Mouse (Mus musculus): ENCODE data around the gene Ctnna2. TPM values are rescaled to one million over a fixed set of nuclear protein-coding genes. Genes with fewer than 3 reads are reported as not detected.

The Ctnna2 gene
- polyA plus RNA-seq, 1 experiment from 2014 or later, result 89.0 TPM

DNA sequence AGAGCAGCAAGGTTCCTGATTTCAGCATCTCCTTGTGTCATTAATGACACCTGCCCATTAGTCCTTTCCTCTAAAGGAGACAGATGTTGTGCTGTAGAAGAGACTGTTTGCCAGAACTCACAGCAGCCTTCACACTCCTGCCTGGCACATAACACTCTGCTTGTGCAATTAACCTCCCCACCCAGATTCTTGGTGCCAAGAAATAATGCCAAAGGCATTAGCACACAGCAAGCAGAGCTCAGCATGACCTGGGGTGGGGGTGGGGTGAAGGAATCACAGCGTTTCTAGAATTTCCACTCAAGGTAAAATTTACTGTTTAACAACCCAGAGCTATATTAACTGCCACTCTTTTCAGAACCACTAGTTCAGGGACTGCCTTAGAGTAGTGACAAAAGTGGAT lies 516.8 kb downstream of the Ctnna2 start:
- Histone ChIP-seq H3K9ac (ENCODE audit: low read length) (no peak overlapping the region), H3K27ac (ENCODE audit: low read depth, low read length) (no peak overlapping the region), H3K9me3 (replicated peaks; ENCODE audit: control insufficient read depth, low read length) (no peaks in the 10 kb centered on the region), H3K4me2 (ENCODE audit: low read length) (no peak overlapping the region), H3K4me1 (ENCODE audit: control insufficient read depth, insufficient read depth, low read length) (peaks cover 2% of the 10 kb centered on the region; the same call in 1 of the 2 replicates), H3K4me3 (ENCODE audit: low read depth, low read length) (no peak overlapping the region), H3K27me3 (replicated peaks; ENCODE audit: control insufficient read depth, insufficient read depth, low read length) (no peaks in the 10 kb centered on the region), H3K36me3 (ENCODE audit: control insufficient read depth, insufficient read depth, low read length) (no peaks in the 10 kb centered on the region)
- 13% methylated on average over 1 of the region's 1 CpGs for WGBS
- DNase-seq (ENCODE audit: low spot score), result peak; percentile 31
- ATAC-seq, result peak; percentile 40; the same call in 1 of the 2 replicates

GRCm38 (mm10) chr6:77457919-77458318 lies 521.6 kb downstream of the Ctnna2 start:
- WGBS, result 82% methylated on average over 2 of the region's 2 CpGs
- Histone ChIP-seq H3K4me3 (ENCODE audit: low read depth, low read length) (no peak overlapping the region), H3K27me3 (replicated peaks; ENCODE audit: control insufficient read depth, insufficient read depth, low read length) (no peaks in the 10 kb centered on the region), H3K27ac (ENCODE audit: low read depth, low read length) (no peak overlapping the region), H3K36me3 (ENCODE audit: control insufficient read depth, insufficient read depth, low read length) (no peaks in the 10 kb centered on the region), H3K4me2 (ENCODE audit: low read length) (no peak overlapping the region), H3K9ac (ENCODE audit: low read length) (no peak overlapping the region), H3K4me1 (ENCODE audit: control insufficient read depth, insufficient read depth, low read length) (no peaks in the 10 kb centered on the region), H3K9me3 (replicated peaks; ENCODE audit: control insufficient read depth, low read length) (no peaks in the 10 kb centered on the region)
- no peak for DNase-seq (ENCODE audit: low spot score)
- ATAC-seq, result no peak

- no peak overlapping the region for H3K4me3 ChIP-seq (ENCODE audit: low read depth, low read length)
- no peak overlapping the region for H3K4me2 ChIP-seq (ENCODE audit: low read length)
- DNase-seq (ENCODE audit: low spot score) (no peak), ATAC-seq (no peak)
- no peaks in the 10 kb centered on the region for H3K27me3 ChIP-seq (replicated peaks; ENCODE audit: control insufficient read depth, insufficient read depth, low read length)
- WGBS, result 96% methylated on average over 1 of the region's 1 CpGs
- no peaks in the 10 kb centered on the region for H3K9me3 ChIP-seq (replicated peaks; ENCODE audit: control insufficient read depth, low read length)
- no peaks in the 10 kb centered on the region for H3K36me3 ChIP-seq (ENCODE audit: control insufficient read depth, insufficient read depth, low read length)
- no peak overlapping the region for H3K9ac ChIP-seq (ENCODE audit: low read length)
- no peaks in the 10 kb centered on the region for H3K4me1 ChIP-seq (ENCODE audit: control insufficient read depth, insufficient read depth, low read length)
- no peak overlapping the region for H3K27ac ChIP-seq (ENCODE audit: low read depth, low read length)
These were observed 532.6 kb downstream of the Ctnna2 start for GRCm38 (mm10) chr6:77446861-77447260.

DNA sequence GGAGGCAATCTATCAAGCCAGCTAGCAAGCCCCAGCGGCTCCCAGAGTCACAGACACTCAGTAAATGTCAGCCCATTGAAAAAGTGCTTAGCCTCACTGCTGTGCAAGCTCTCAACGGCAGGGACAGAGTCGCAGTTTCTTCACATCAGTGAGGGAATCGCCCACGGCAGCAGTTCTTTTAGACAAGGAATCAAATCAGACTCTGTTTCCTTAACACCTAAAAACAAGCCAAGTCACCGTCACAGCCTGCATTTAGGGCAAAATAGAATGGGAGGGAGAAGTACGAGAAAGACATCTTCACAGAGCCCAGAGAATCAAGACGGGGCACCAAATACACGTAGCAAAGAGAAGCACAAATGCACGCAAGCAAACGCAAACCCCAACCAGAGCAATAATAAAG lies 535.6 kb downstream of the Ctnna2 start:
- WGBS, result 80% methylated on average over 11 of the region's 11 CpGs
- Histone ChIP-seq H3K9me3 (replicated peaks; ENCODE audit: control insufficient read depth, low read length) (no peaks in the 10 kb centered on the region), H3K36me3 (ENCODE audit: control insufficient read depth, insufficient read depth, low read length) (no peaks in the 10 kb centered on the region), H3K4me1 (ENCODE audit: control insufficient read depth, insufficient read depth, low read length) (no peaks in the 10 kb centered on the region), H3K27ac (ENCODE audit: low read depth, low read length) (no peak overlapping the region), H3K9ac (ENCODE audit: low read length) (no peak overlapping the region), H3K4me3 (ENCODE audit: low read depth, low read length) (no peak overlapping the region), H3K4me2 (ENCODE audit: low read length) (no peak overlapping the region), H3K27me3 (replicated peaks; ENCODE audit: control insufficient read depth, insufficient read depth, low read length) (no peaks in the 10 kb centered on the region)
- ATAC-seq (no peak), DNase-seq (ENCODE audit: low spot score) (no peak)

- Histone ChIP-seq H3K9ac (ENCODE audit: low read length) (no peak overlapping the region), H3K27me3 (replicated peaks; ENCODE audit: control insufficient read depth, insufficient read depth, low read length) (no peaks in the 10 kb centered on the region), H3K4me1 (ENCODE audit: control insufficient read depth, insufficient read depth, low read length) (no peaks in the 10 kb centered on the region), H3K4me3 (ENCODE audit: low read depth, low read length) (no peak overlapping the region), H3K27ac (ENCODE audit: low read depth, low read length) (no peak overlapping the region), H3K4me2 (ENCODE audit: low read length) (no peak overlapping the region), H3K9me3 (replicated peaks; ENCODE audit: control insufficient read depth, low read length) (no peaks in the 10 kb centered on the region), H3K36me3 (ENCODE audit: control insufficient read depth, insufficient read depth, low read length) (no peaks in the 10 kb centered on the region)
- WGBS, result 73% methylated on average over 5 of the region's 5 CpGs
- no peak for ATAC-seq
- no peak for DNase-seq (ENCODE audit: low spot score)
These were observed 538.4 kb downstream of the Ctnna2 start for GRCm38 (mm10) chr6:77441051-77441450.

DNA sequence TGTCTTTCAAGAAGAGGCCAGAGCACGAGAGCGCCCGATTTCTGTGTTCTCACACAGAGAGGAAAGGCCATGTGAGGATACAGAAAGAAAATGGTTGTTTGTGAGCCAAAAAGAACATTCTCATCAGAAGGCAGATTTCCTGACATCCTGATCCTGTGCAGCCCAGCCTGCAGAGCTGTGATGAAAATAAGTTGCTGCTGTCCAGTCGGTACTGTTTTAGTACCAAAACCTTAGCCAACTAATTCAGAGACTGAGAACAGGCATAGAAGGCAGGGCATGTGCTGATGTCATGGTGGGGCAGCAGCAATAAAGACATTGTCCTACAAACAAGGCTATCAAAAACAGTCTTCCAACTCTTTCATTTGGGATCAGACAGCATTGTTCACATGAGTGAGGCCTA lies 549.1 kb downstream of the Ctnna2 start:
- DNase-seq (ENCODE audit: low spot score), result no peak
- Histone ChIP-seq H3K36me3 (ENCODE audit: control insufficient read depth, insufficient read depth, low read length) (no peaks in the 10 kb centered on the region), H3K27me3 (replicated peaks; ENCODE audit: control insufficient read depth, insufficient read depth, low read length) (no peaks in the 10 kb centered on the region), H3K27ac (ENCODE audit: low read depth, low read length) (no peak overlapping the region), H3K4me3 (ENCODE audit: low read depth, low read length) (no peak overlapping the region), H3K9ac (ENCODE audit: low read length) (no peak overlapping the region), H3K9me3 (replicated peaks; ENCODE audit: control insufficient read depth, low read length) (no peaks in the 10 kb centered on the region), H3K4me1 (ENCODE audit: control insufficient read depth, insufficient read depth, low read length) (no peaks in the 10 kb centered on the region), H3K4me2 (ENCODE audit: low read length) (no peak overlapping the region)
- no peak for ATAC-seq
- WGBS, result 85% methylated on average over 4 of the region's 4 CpGs

- Histone ChIP-seq H3K4me3 (ENCODE audit: low read depth, low read length) (no peak overlapping the region), H3K9ac (ENCODE audit: low read length) (no peak overlapping the region), H3K36me3 (ENCODE audit: control insufficient read depth, insufficient read depth, low read length) (no peaks in the 10 kb centered on the region), H3K27ac (ENCODE audit: low read depth, low read length) (no peak overlapping the region), H3K4me2 (ENCODE audit: low read length) (no peak overlapping the region), H3K27me3 (replicated peaks; ENCODE audit: control insufficient read depth, insufficient read depth, low read length) (no peaks in the 10 kb centered on the region), H3K4me1 (ENCODE audit: control insufficient read depth, insufficient read depth, low read length) (no peaks in the 10 kb centered on the region), H3K9me3 (replicated peaks; ENCODE audit: control insufficient read depth, low read length) (no peaks in the 10 kb centered on the region)
- ATAC-seq (peak; percentile 52; the same call in 1 of the 2 replicates), DNase-seq (ENCODE audit: low spot score) (peak; percentile 66)
These were observed 553.8 kb downstream of the Ctnna2 start for GRCm38 (mm10) chr6:77425746-77426145.

GRCm38 (mm10) chr6:77424826-77425225 lies 554.7 kb downstream of the Ctnna2 start:
- ATAC-seq (no peak), DNase-seq (ENCODE audit: low spot score) (no peak)
- Histone ChIP-seq H3K4me2 (ENCODE audit: low read length) (no peak overlapping the region), H3K4me1 (ENCODE audit: control insufficient read depth, insufficient read depth, low read length) (no peaks in the 10 kb centered on the region), H3K27me3 (replicated peaks; ENCODE audit: control insufficient read depth, insufficient read depth, low read length) (no peaks in the 10 kb centered on the region), H3K27ac (ENCODE audit: low read depth, low read length) (no peak overlapping the region), H3K9me3 (replicated peaks; ENCODE audit: control insufficient read depth, low read length) (no peaks in the 10 kb centered on the region), H3K4me3 (ENCODE audit: low read depth, low read length) (no peak overlapping the region), H3K9ac (ENCODE audit: low read length) (no peak overlapping the region), H3K36me3 (ENCODE audit: control insufficient read depth, insufficient read depth, low read length) (no peaks in the 10 kb centered on the region)
- WGBS, result 83% methylated on average over 4 of the region's 4 CpGs

GRCm38 (mm10) chr6:77421564-77422139 lies 557.8 kb downstream of the Ctnna2 start:
- WGBS, result 76% methylated on average over 3 of the region's 3 CpGs
- H3K9me3 ChIP-seq (replicated peaks; ENCODE audit: control insufficient read depth, low read length), result no peaks in the 10 kb centered on the region
- H3K27ac ChIP-seq (ENCODE audit: low read depth, low read length), result no peak overlapping the region
- ATAC-seq (no peak), DNase-seq (ENCODE audit: low spot score) (peak; percentile 12)
- no peaks in the 10 kb centered on the region for H3K4me1 ChIP-seq (ENCODE audit: control insufficient read depth, insufficient read depth, low read length)
- no peaks in the 10 kb centered on the region for H3K36me3 ChIP-seq (ENCODE audit: control insufficient read depth, insufficient read depth, low read length)
- H3K4me2 ChIP-seq (ENCODE audit: low read length), result no peak overlapping the region
- no peak overlapping the region for H3K4me3 ChIP-seq (ENCODE audit: low read depth, low read length)
- H3K27me3 ChIP-seq (replicated peaks; ENCODE audit: control insufficient read depth, insufficient read depth, low read length), result no peaks in the 10 kb centered on the region
- no peak overlapping the region for H3K9ac ChIP-seq (ENCODE audit: low read length)

All from forebrain, embryonic 14.5 days (tissue).